Mouse (Mus musculus) stomach, embryonic 15.5 days (tissue): ENCODE results near the gene Gucy2d. TPM values are rescaled to one million over a fixed set of nuclear protein-coding genes. Genes with fewer than 3 reads are reported as not detected.

Experiments
- ATAC-seq: fragments of 200-750 bp; cut with Nextera tagmentation; 2 replicates; pipeline ENCODE4 v1.8.0; 2017; ENCODE audit warnings: low read depth, moderate number of reproducible peaks, moderate TSS enrichment; ENCODE audit not compliant: insufficient read depth, low FRiP score
- H3K27ac ChIP-seq: fragments of 300-500 bp; sonication (generic); 2 replicates; pipeline ENCODE4 v1.5.1; 2015; ENCODE audit warnings: mild to moderate bottlenecking, inconsistent platforms
- H3K27me3 ChIP-seq: fragments of 300-500 bp; sonication (generic); replicated peaks from 2 replicates; pipeline ENCODE4 v1.6.1; 2015; ENCODE audit warnings: inconsistent platforms
- H3K36me3 ChIP-seq: fragments of 300-500 bp; sonication (generic); 2 replicates; pipeline ENCODE4 v1.6.1; 2015; ENCODE audit warnings: inconsistent platforms
- H3K4me1 ChIP-seq: fragments of 300-500 bp; sonication (generic); 2 replicates; pipeline ENCODE4 v1.6.1; 2015; ENCODE audit warnings: inconsistent platforms
- H3K4me2 ChIP-seq: fragments of 300-500 bp; sonication (generic); 2 replicates; pipeline ENCODE4 v1.6.1; 2015; ENCODE audit warnings: mild to moderate bottlenecking, inconsistent platforms
- H3K4me3 ChIP-seq: fragments of 300-500 bp; sonication (generic); replicated peaks from 2 replicates; pipeline ENCODE4 v1.5.1; 2015; ENCODE audit warnings: inconsistent platforms
- H3K9ac ChIP-seq: fragments of 300-500 bp; sonication (generic); 2 replicates; pipeline ENCODE4 v1.6.1; 2015; ENCODE audit warnings: inconsistent platforms
- H3K9me3 ChIP-seq: fragments of 300-500 bp; sonication (generic); 2 replicates; pipeline ENCODE4 v1.6.1; 2016; ENCODE audit warnings: inconsistent platforms
- WGBS: fragments of 180-500 bp; shearing (Covaris S2); methylation state at CpG from one replicate; pipeline ENCODE4 v1.1.7; 2015; 5-methylcytosine and 5-hydroxymethylcytosine counted together
- polyA plus RNA-seq: library from polyadenylated mRNA; unstranded; fragments of >200 nt; fragmentation: Nextera tagmentation; extraction: Ambion mirVana; gene quantifications from 2 replicates; pipeline ENCODE4 v1.2.1, GENCODE M21; 2015

Gene Gucy2d
- polyA plus RNA-seq, 1 experiment from 2014 or later = 0.09 TPM

- Histone ChIP-seq H3K27ac (no peak overlapping the region), H3K9ac (no peak overlapping the region), H3K4me3 (no peak overlapping the region), H3K4me2 (no peak overlapping the region), H3K27me3 (no peaks in the 10 kb centered on the region), H3K9me3 (no peaks in the 10 kb centered on the region), H3K36me3 (no peaks in the 10 kb centered on the region), H3K4me1 (peaks cover 32% of the 10 kb centered on the region)
- no peak for ATAC-seq
- 79% methylated on average over 3 of the region's 3 CpGs for WGBS
Measured at GRCm38 (mm10) chr7:98484878-98485277, 44.7 kb downstream of the Gucy2d start.

GRCm38 (mm10) chr7:98485508-98485907, 45.3 kb downstream of the Gucy2d start:
- WGBS = 70% methylated on average over 4 of the region's 4 CpGs
- Histone ChIP-seq H3K27me3 (no peaks in the 10 kb centered on the region), H3K9ac (no peak overlapping the region), H3K4me1 (peaks cover 32% of the 10 kb centered on the region), H3K4me3 (no peak overlapping the region), H3K36me3 (no peaks in the 10 kb centered on the region), H3K27ac (no peak overlapping the region), H3K9me3 (no peaks in the 10 kb centered on the region), H3K4me2 (no peak overlapping the region)
- ATAC-seq = no peak

- 37% methylated on average over 7 of the region's 7 CpGs for WGBS
- H3K27ac ChIP-seq = no peak overlapping the region
- no peaks in the 10 kb centered on the region for H3K27me3 ChIP-seq
- H3K36me3 ChIP-seq = no peaks in the 10 kb centered on the region
- H3K4me3 ChIP-seq = no peak overlapping the region
- no peak overlapping the region for H3K9ac ChIP-seq
- ATAC-seq = no peak
- H3K9me3 ChIP-seq = no peaks in the 10 kb centered on the region
- H3K4me2 ChIP-seq = no peak overlapping the region
- peaks cover 32% of the 10 kb centered on the region for H3K4me1 ChIP-seq
Measured at GRCm38 (mm10) chr7:98486471-98486917, 46.3 kb downstream of the Gucy2d start.

- H3K27me3 ChIP-seq = no peaks in the 10 kb centered on the region
- no peak overlapping the region for H3K4me3 ChIP-seq
- no peak overlapping the region for H3K4me2 ChIP-seq
- H3K4me1 ChIP-seq = peaks cover 29% of the 10 kb centered on the region
- H3K27ac ChIP-seq = no peak overlapping the region
- WGBS = 88% methylated on average over 11 of the region's 11 CpGs
- no peaks in the 10 kb centered on the region for H3K9me3 ChIP-seq
- no peak for ATAC-seq
- no peaks in the 10 kb centered on the region for H3K36me3 ChIP-seq
- no peak overlapping the region for H3K9ac ChIP-seq
Measured at GRCm38 (mm10) chr7:98487202-98487980, 47.2 kb downstream of the Gucy2d start.

- Histone ChIP-seq H3K9ac (no peak overlapping the region), H3K9me3 (no peaks in the 10 kb centered on the region), H3K4me2 (no peak overlapping the region; the same call in 1 of the 2 replicates), H3K36me3 (no peaks in the 10 kb centered on the region), H3K4me3 (no peak overlapping the region), H3K27ac (no peak overlapping the region), H3K4me1 (peaks cover 21% of the 10 kb centered on the region; the same call in 1 of the 2 replicates), H3K27me3 (no peaks in the 10 kb centered on the region)
- 86% methylated on average over 13 of the region's 13 CpGs for WGBS
- no peak for ATAC-seq
Measured at GRCm38 (mm10) chr7:98488398-98489130, 48.3 kb downstream of the Gucy2d start.

- Histone ChIP-seq H3K4me1 (peaks cover 22% of the 10 kb centered on the region; the same call in 1 of the 2 replicates), H3K27ac (no peak within 1 kb of the TSS), H3K9ac (peak within 1 kb of the TSS; percentile 42; the same call in 1 of the 2 replicates), H3K36me3 (no peaks in the 10 kb centered on the region), H3K4me2 (peak within 1 kb of the TSS; percentile 91), H3K27me3 (no peaks in the 10 kb centered on the region), H3K9me3 (no peaks in the 10 kb centered on the region), H3K4me3 (peak within 1 kb of the TSS; percentile 55)
- WGBS = 55% methylated on average over 6 of the region's 6 CpGs
- no peak for ATAC-seq
Measured at GRCm38 (mm10) chr7:98489131-98489530, 48.9 kb downstream of the Gucy2d start, which contains the start of gene Lrrc32. Gene Lrrc32, plus strand, starts transcription at chr7:98489283.

GRCm38 (mm10) chr7:98489623-98490084, 49.4 kb downstream of the Gucy2d start:
- Histone ChIP-seq H3K27me3 (no peaks in the 10 kb centered on the region), H3K9me3 (no peaks in the 10 kb centered on the region), H3K27ac (no peak overlapping the region), H3K4me3 (peak overlapping the region; percentile 55), H3K4me2 (peak overlapping the region; percentile 91), H3K4me1 (peaks cover 22% of the 10 kb centered on the region; the same call in 1 of the 2 replicates), H3K36me3 (no peaks in the 10 kb centered on the region), H3K9ac (peak overlapping the region; percentile 42; the same call in 1 of the 2 replicates)
- ATAC-seq = peak; percentile 67
- WGBS = under 1% methylated on average over 50 of the region's 50 CpGs

GRCm38 (mm10) chr7:98490328-98490727, 50.1 kb downstream of the Gucy2d start:
- Histone ChIP-seq H3K27ac (no peak overlapping the region), H3K27me3 (no peaks in the 10 kb centered on the region), H3K36me3 (no peaks in the 10 kb centered on the region), H3K9ac (peak overlapping the region; percentile 42; the same call in 1 of the 2 replicates), H3K4me2 (peak overlapping the region; percentile 91), H3K4me3 (peak overlapping the region; percentile 55), H3K4me1 (peaks cover 22% of the 10 kb centered on the region; the same call in 1 of the 2 replicates), H3K9me3 (no peaks in the 10 kb centered on the region)
- 49% methylated on average over 4 of the region's 4 CpGs for WGBS
- ATAC-seq = no peak

GRCm38 (mm10) chr7:98490911-98491310, 50.7 kb downstream of the Gucy2d start:
- ATAC-seq = no peak
- Histone ChIP-seq H3K27me3 (no peaks in the 10 kb centered on the region), H3K4me1 (peaks cover 22% of the 10 kb centered on the region; the same call in 1 of the 2 replicates), H3K4me2 (peak overlapping the region; percentile 91), H3K4me3 (peak overlapping the region; percentile 55), H3K9ac (no peak overlapping the region), H3K36me3 (no peaks in the 10 kb centered on the region), H3K27ac (no peak overlapping the region), H3K9me3 (no peaks in the 10 kb centered on the region)
- WGBS = 92% methylated on average over 6 of the region's 6 CpGs

- H3K9ac ChIP-seq = no peak overlapping the region
- no peak for ATAC-seq
- H3K4me2 ChIP-seq = peak overlapping the region; percentile 91
- H3K27me3 ChIP-seq = no peaks in the 10 kb centered on the region
- WGBS = 57% methylated on average over 9 of the region's 9 CpGs
- H3K9me3 ChIP-seq = no peaks in the 10 kb centered on the region
- no peaks in the 10 kb centered on the region for H3K36me3 ChIP-seq
- peak overlapping the region; percentile 55 for H3K4me3 ChIP-seq
- no peak overlapping the region for H3K27ac ChIP-seq
- H3K4me1 ChIP-seq = peaks cover 17% of the 10 kb centered on the region; the same call in 1 of the 2 replicates
Measured at GRCm38 (mm10) chr7:98491451-98492200, 51.4 kb downstream of the Gucy2d start.

GRCm38 (mm10) chr7:98492331-98492730, 52.1 kb downstream of the Gucy2d start:
- Histone ChIP-seq H3K4me1 (peaks cover 16% of the 10 kb centered on the region; the same call in 1 of the 2 replicates), H3K9ac (no peak overlapping the region), H3K4me3 (no peak overlapping the region; the same call in 1 of the 2 replicates), H3K36me3 (no peaks in the 10 kb centered on the region), H3K27ac (no peak overlapping the region), H3K27me3 (no peaks in the 10 kb centered on the region), H3K9me3 (no peaks in the 10 kb centered on the region), H3K4me2 (peak overlapping the region; percentile 91)
- WGBS = 67% methylated on average over 5 of the region's 5 CpGs
- no peak for ATAC-seq
